Mouse (Mus musculus): Measurements from ENCODE around the gene Selenof. TPM values are rescaled to one million over a fixed set of nuclear protein-coding genes. Genes with fewer than 3 reads are reported as not detected.

The Selenof gene
- polyA plus RNA-seq, 1 experiment from 2014 or later: 538 TPM

- whole genome bisulfite sequencing: 85% methylated on average over 10 of the region's 10 CpGs
- Histone ChIP-seq H3K9ac (replicated peaks; ENCODE audit: low read depth, low read length) (no peak overlapping the region), H3K36me3 (ENCODE audit: control insufficient read depth, insufficient read depth) (no peaks in the 10 kb centered on the region), H3K27me3 (replicated peaks; ENCODE audit: control insufficient read depth, insufficient read depth, low read length) (no peaks in the 10 kb centered on the region), H3K4me1 (replicated peaks; ENCODE audit: control insufficient read depth, insufficient read depth, low read length) (peaks cover 3% of the 10 kb centered on the region; the same call in 1 of the 2 replicates), H3K27ac (ENCODE audit: low read length) (no peak overlapping the region), H3K4me2 (ENCODE audit: low read length) (no peak overlapping the region), H3K9me3 (ENCODE audit: control insufficient read depth, low read length) (no peaks in the 10 kb centered on the region), H3K4me3 (replicated peaks; ENCODE audit: low read length) (no peak overlapping the region)
- ATAC-seq: no peak
These were observed 47.6 kb downstream of the Selenof start for GRCm38 (mm10) chr3:144617633-144618180.

GRCm38 (mm10) chr3:144622930-144623612, 53.0 kb downstream of the Selenof start:
- Histone ChIP-seq H3K27ac (ENCODE audit: low read length) (peak overlapping the region; percentile 3; the same call in 1 of the 2 replicates), H3K4me3 (replicated peaks; ENCODE audit: low read length) (no peak overlapping the region), H3K4me2 (ENCODE audit: low read length) (no peak overlapping the region), H3K9me3 (ENCODE audit: control insufficient read depth, low read length) (no peaks in the 10 kb centered on the region), H3K27me3 (replicated peaks; ENCODE audit: control insufficient read depth, insufficient read depth, low read length) (no peaks in the 10 kb centered on the region), H3K4me1 (replicated peaks; ENCODE audit: control insufficient read depth, insufficient read depth, low read length) (no peaks in the 10 kb centered on the region), H3K9ac (replicated peaks; ENCODE audit: low read depth, low read length) (no peak overlapping the region), H3K36me3 (ENCODE audit: control insufficient read depth, insufficient read depth) (no peaks in the 10 kb centered on the region)
- 56% methylated on average over 13 of the region's 13 CpGs for WGBS
- ATAC-seq: peak; percentile 96

GRCm38 (mm10) chr3:144625691-144626090, 55.6 kb downstream of the Selenof start:
- Histone ChIP-seq H3K36me3 (ENCODE audit: control insufficient read depth, insufficient read depth) (no peaks in the 10 kb centered on the region), H3K9me3 (ENCODE audit: control insufficient read depth, low read length) (no peaks in the 10 kb centered on the region), H3K4me2 (ENCODE audit: low read length) (no peak overlapping the region), H3K9ac (replicated peaks; ENCODE audit: low read depth, low read length) (no peak overlapping the region), H3K27ac (ENCODE audit: low read length) (no peak overlapping the region), H3K4me3 (replicated peaks; ENCODE audit: low read length) (no peak overlapping the region), H3K27me3 (replicated peaks; ENCODE audit: control insufficient read depth, insufficient read depth, low read length) (no peaks in the 10 kb centered on the region), H3K4me1 (replicated peaks; ENCODE audit: control insufficient read depth, insufficient read depth, low read length) (no peaks in the 10 kb centered on the region)
- no peak for ATAC-seq
- 85% methylated on average over 5 of the region's 5 CpGs for WGBS

- Histone ChIP-seq H3K4me2 (ENCODE audit: low read length) (no peak overlapping the region), H3K9ac (replicated peaks; ENCODE audit: low read depth, low read length) (no peak overlapping the region), H3K4me3 (replicated peaks; ENCODE audit: low read length) (no peak overlapping the region), H3K36me3 (ENCODE audit: control insufficient read depth, insufficient read depth) (no peaks in the 10 kb centered on the region), H3K9me3 (ENCODE audit: control insufficient read depth, low read length) (no peaks in the 10 kb centered on the region), H3K4me1 (replicated peaks; ENCODE audit: control insufficient read depth, insufficient read depth, low read length) (no peaks in the 10 kb centered on the region), H3K27me3 (replicated peaks; ENCODE audit: control insufficient read depth, insufficient read depth, low read length) (no peaks in the 10 kb centered on the region), H3K27ac (ENCODE audit: low read length) (no peak overlapping the region)
- WGBS: 85% methylated on average over 11 of the region's 11 CpGs
- no peak for ATAC-seq
These were observed 58.2 kb downstream of the Selenof start for GRCm38 (mm10) chr3:144628005-144628914.

- H3K4me2 ChIP-seq (ENCODE audit: low read length): no peak overlapping the region
- H3K9ac ChIP-seq (replicated peaks; ENCODE audit: low read depth, low read length): no peak overlapping the region
- no peaks in the 10 kb centered on the region for H3K4me1 ChIP-seq (replicated peaks; ENCODE audit: control insufficient read depth, insufficient read depth, low read length)
- no peak overlapping the region for H3K27ac ChIP-seq (ENCODE audit: low read length)
- H3K4me3 ChIP-seq (replicated peaks; ENCODE audit: low read length): no peak overlapping the region
- no peaks in the 10 kb centered on the region for H3K36me3 ChIP-seq (ENCODE audit: control insufficient read depth, insufficient read depth)
- H3K9me3 ChIP-seq (ENCODE audit: control insufficient read depth, low read length): no peaks in the 10 kb centered on the region
- H3K27me3 ChIP-seq (replicated peaks; ENCODE audit: control insufficient read depth, insufficient read depth, low read length): no peaks in the 10 kb centered on the region
- ATAC-seq: no peak
- 90% methylated on average over 3 of the region's 3 CpGs for WGBS
These were observed 58.8 kb downstream of the Selenof start for GRCm38 (mm10) chr3:144628915-144629230.

GRCm38 (mm10) chr3:144635236-144635635, 65.1 kb downstream of the Selenof start:
- no peaks in the 10 kb centered on the region for H3K4me1 ChIP-seq (replicated peaks; ENCODE audit: control insufficient read depth, insufficient read depth, low read length)
- no peaks in the 10 kb centered on the region for H3K36me3 ChIP-seq (ENCODE audit: control insufficient read depth, insufficient read depth)
- 86% methylated on average over 5 of the region's 5 CpGs for WGBS
- no peaks in the 10 kb centered on the region for H3K27me3 ChIP-seq (replicated peaks; ENCODE audit: control insufficient read depth, insufficient read depth, low read length)
- ATAC-seq: no peak
- no peak overlapping the region for H3K4me2 ChIP-seq (ENCODE audit: low read length)
- no peak overlapping the region for H3K27ac ChIP-seq (ENCODE audit: low read length)
- H3K9ac ChIP-seq (replicated peaks; ENCODE audit: low read depth, low read length): no peak overlapping the region
- no peaks in the 10 kb centered on the region for H3K9me3 ChIP-seq (ENCODE audit: control insufficient read depth, low read length)
- H3K4me3 ChIP-seq (replicated peaks; ENCODE audit: low read length): no peak overlapping the region

- no peaks in the 10 kb centered on the region for H3K36me3 ChIP-seq (ENCODE audit: control insufficient read depth, insufficient read depth)
- H3K9ac ChIP-seq (replicated peaks; ENCODE audit: low read depth, low read length): no peak overlapping the region
- no peak overlapping the region for H3K4me2 ChIP-seq (ENCODE audit: low read length)
- no peak overlapping the region for H3K27ac ChIP-seq (ENCODE audit: low read length)
- H3K4me1 ChIP-seq (replicated peaks; ENCODE audit: control insufficient read depth, insufficient read depth, low read length): no peaks in the 10 kb centered on the region
- H3K9me3 ChIP-seq (ENCODE audit: control insufficient read depth, low read length): no peaks in the 10 kb centered on the region
- no peak for ATAC-seq
- H3K27me3 ChIP-seq (replicated peaks; ENCODE audit: control insufficient read depth, insufficient read depth, low read length): no peaks in the 10 kb centered on the region
- WGBS: 89% methylated on average over 4 of the region's 4 CpGs
- no peak overlapping the region for H3K4me3 ChIP-seq (replicated peaks; ENCODE audit: low read length)
These were observed 68.0 kb downstream of the Selenof start for GRCm38 (mm10) chr3:144638110-144638509.

- no peak overlapping the region for H3K4me3 ChIP-seq (replicated peaks; ENCODE audit: low read length)
- H3K36me3 ChIP-seq (ENCODE audit: control insufficient read depth, insufficient read depth): no peaks in the 10 kb centered on the region
- WGBS: 79% methylated on average over 3 of the region's 3 CpGs
- H3K27me3 ChIP-seq (replicated peaks; ENCODE audit: control insufficient read depth, insufficient read depth, low read length): no peaks in the 10 kb centered on the region
- H3K4me1 ChIP-seq (replicated peaks; ENCODE audit: control insufficient read depth, insufficient read depth, low read length): peaks cover 5% of the 10 kb centered on the region; the same call in 1 of the 2 replicates
- ATAC-seq: no peak
- no peak overlapping the region for H3K4me2 ChIP-seq (ENCODE audit: low read length)
- no peaks in the 10 kb centered on the region for H3K9me3 ChIP-seq (ENCODE audit: control insufficient read depth, low read length)
- H3K27ac ChIP-seq (ENCODE audit: low read length): no peak overlapping the region
- H3K9ac ChIP-seq (replicated peaks; ENCODE audit: low read depth, low read length): no peak overlapping the region
These were observed 69.3 kb downstream of the Selenof start for GRCm38 (mm10) chr3:144639387-144639786.

GRCm38 (mm10) chr3:144640033-144640432, 69.9 kb downstream of the Selenof start:
- Histone ChIP-seq H3K36me3 (ENCODE audit: control insufficient read depth, insufficient read depth) (no peaks in the 10 kb centered on the region), H3K27ac (ENCODE audit: low read length) (no peak overlapping the region)

More at GRCm38 (mm10) chr3:144640033-144640432, 69.9 kb downstream of the Selenof start:
- no peaks in the 10 kb centered on the region for H3K9me3 ChIP-seq (ENCODE audit: control insufficient read depth, low read length)
- no peak for ATAC-seq
- H3K4me2 ChIP-seq (ENCODE audit: low read length): no peak overlapping the region
- H3K27me3 ChIP-seq (replicated peaks; ENCODE audit: control insufficient read depth, insufficient read depth, low read length): no peaks in the 10 kb centered on the region
- H3K9ac ChIP-seq (replicated peaks; ENCODE audit: low read depth, low read length): no peak overlapping the region
- peaks cover 5% of the 10 kb centered on the region; the same call in 1 of the 2 replicates for H3K4me1 ChIP-seq (replicated peaks; ENCODE audit: control insufficient read depth, insufficient read depth, low read length)
- H3K4me3 ChIP-seq (replicated peaks; ENCODE audit: low read length): no peak overlapping the region

Measured in forebrain, embryonic 16.5 days (tissue).